Mouse (Mus musculus) layer of hippocampus, adult 11-12 months (tissue): Measurements from ENCODE around the gene Arl15.

Experiments used
- DNase-seq: peaks from one replicate; pipeline ENCODE4 v3.0.0; 2022; ENCODE audit warnings: low spot score

Gene Arl15

GRCm38 (mm10) chr13:114144052-114145046 is 350.0 kb downstream of the Arl15 start:
- DNase-seq, result no peak

GRCm38 (mm10) chr13:114145249-114145648 is 350.9 kb downstream of the Arl15 start:
- DNase-seq, result no peak

GRCm38 (mm10) chr13:114150856-114151697 is 356.8 kb downstream of the Arl15 start:
- no peak for DNase-seq

GRCm38 (mm10) chr13:114151698-114152069 is 357.4 kb downstream of the Arl15 start:
- DNase-seq, result no peak

- DNase-seq, result no peak
Measured at GRCm38 (mm10) chr13:114156689-114157088, 362.4 kb downstream of the Arl15 start.

GRCm38 (mm10) chr13:114158111-114158730 is 363.9 kb downstream of the Arl15 start:
- DNase-seq, result no peak

GRCm38 (mm10) chr13:114159634-114160391 is 365.5 kb downstream of the Arl15 start:
- DNase-seq, result no peak

GRCm38 (mm10) chr13:114162753-114163152 is 368.4 kb downstream of the Arl15 start:
- DNase-seq, result no peak

GRCm38 (mm10) chr13:114165616-114166015 is 371.3 kb downstream of the Arl15 start:
- DNase-seq, result no peak

GRCm38 (mm10) chr13:114166439-114167183 is 372.3 kb downstream of the Arl15 start:
- no peak for DNase-seq

GRCm38 (mm10) chr13:114170061-114170460 is 375.8 kb downstream of the Arl15 start:
- DNase-seq, result no peak

- DNase-seq, result no peak
Measured at GRCm38 (mm10) chr13:114171465-114171864, 377.2 kb downstream of the Arl15 start.

- no peak for DNase-seq
Measured at GRCm38 (mm10) chr13:114188107-114188506, 393.8 kb downstream of the Arl15 start.

GRCm38 (mm10) chr13:114188801-114189200 is 394.5 kb downstream of the Arl15 start:
- no peak for DNase-seq

- no peak for DNase-seq
Measured at GRCm38 (mm10) chr13:114189441-114189840, 395.1 kb downstream of the Arl15 start.

GRCm38 (mm10) chr13:114190898-114191297 is 396.6 kb downstream of the Arl15 start:
- no peak for DNase-seq

GRCm38 (mm10) chr13:114198252-114198799 is 404.0 kb downstream of the Arl15 start:
- no peak for DNase-seq

- DNase-seq, result peak; percentile 22
Measured at GRCm38 (mm10) chr13:114199746-114200145, 405.4 kb downstream of the Arl15 start.

- no peak for DNase-seq
Measured at GRCm38 (mm10) chr13:114200545-114200944, 406.2 kb downstream of the Arl15 start.

GRCm38 (mm10) chr13:114202806-114203570 is 408.7 kb downstream of the Arl15 start:
- DNase-seq, result no peak
